Mouse (Mus musculus) MEL-GATA-1-ER (cell line): ENCODE measurements around the gene C3ar1.
A peak's percentile ranks its signal among the peaks of the same experiment; 100 is the strongest.

Experiments used
- DNase-seq: peaks from one replicate; pipeline ENCODE4 v3.0.0-alpha.2; 2012; ENCODE audit warnings: low read depth; ENCODE audit errors: extremely low read depth

The C3ar1 gene

GRCm38 (mm10) chr6:122828086-122828485 is 27.9 kb downstream of the C3ar1 start:
- no peak for DNase-seq

GRCm38 (mm10) chr6:122825923-122826742 is 29.8 kb downstream of the C3ar1 start:
- DNase-seq, result peak; percentile 78

DNA sequence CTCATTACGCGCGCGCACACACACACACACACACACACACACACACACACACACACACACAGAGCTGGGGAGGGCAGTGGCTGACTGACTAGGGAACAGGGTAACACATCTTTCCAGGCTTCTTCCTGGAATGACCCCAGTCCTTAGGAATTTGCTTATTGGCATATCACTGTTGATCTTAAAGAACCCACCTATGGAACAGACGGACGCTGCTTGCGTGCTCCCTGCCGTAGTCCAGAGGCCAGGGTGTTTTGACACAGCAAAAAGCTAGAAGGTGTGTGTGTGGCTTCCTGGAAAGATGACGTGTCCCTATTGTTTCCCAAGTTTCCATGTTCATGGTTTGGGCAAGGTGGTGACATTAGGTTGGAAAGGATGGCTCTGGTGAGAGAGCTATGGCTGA is 30.8 kb downstream of the C3ar1 start:
- no peak for DNase-seq

DNA sequence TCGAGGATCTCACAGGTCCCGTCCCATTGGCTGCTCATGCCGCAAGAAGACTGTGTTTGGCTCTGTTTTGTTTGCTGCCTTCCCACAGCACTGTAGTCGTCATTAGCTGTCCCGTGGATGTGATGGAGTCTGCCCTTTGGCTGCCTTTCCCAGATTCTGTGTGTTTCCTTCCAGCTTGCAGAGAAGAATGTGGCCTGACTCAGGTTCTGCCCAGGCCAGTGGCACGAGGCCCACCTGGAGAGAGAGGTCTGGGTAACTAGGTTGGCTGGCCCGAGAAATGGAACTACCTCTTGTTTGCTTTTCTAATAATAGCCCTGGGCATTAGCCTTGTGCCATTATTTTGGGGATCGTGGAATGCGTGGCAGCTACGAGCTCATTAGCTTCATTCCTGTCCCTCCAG is 31.9 kb downstream of the C3ar1 start:
- no peak for DNase-seq

DNA sequence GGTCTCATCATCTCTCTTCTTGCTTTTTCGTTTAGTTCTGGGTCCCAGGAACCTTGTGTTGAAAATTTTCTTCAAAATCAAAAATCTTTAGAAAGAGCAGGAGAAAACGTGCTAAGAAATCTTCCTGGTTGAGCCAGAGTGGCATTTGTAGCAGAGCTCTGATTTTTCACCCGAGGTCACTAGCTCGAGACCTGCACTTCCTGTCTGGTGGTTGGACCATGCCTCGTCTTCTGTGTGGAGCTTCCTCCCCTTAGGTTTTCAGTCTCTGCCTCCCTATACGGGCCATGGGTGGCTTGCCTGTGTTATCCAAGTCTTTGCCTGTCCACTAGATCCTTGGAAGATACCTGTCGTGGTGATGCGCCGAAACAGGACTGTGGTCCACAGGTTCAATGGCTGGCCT is 34.1 kb downstream of the C3ar1 start:
- DNase-seq, result no peak

GRCm38 (mm10) chr6:122820799-122821650 is 34.9 kb downstream of the C3ar1 start:
- no peak for DNase-seq

DNA sequence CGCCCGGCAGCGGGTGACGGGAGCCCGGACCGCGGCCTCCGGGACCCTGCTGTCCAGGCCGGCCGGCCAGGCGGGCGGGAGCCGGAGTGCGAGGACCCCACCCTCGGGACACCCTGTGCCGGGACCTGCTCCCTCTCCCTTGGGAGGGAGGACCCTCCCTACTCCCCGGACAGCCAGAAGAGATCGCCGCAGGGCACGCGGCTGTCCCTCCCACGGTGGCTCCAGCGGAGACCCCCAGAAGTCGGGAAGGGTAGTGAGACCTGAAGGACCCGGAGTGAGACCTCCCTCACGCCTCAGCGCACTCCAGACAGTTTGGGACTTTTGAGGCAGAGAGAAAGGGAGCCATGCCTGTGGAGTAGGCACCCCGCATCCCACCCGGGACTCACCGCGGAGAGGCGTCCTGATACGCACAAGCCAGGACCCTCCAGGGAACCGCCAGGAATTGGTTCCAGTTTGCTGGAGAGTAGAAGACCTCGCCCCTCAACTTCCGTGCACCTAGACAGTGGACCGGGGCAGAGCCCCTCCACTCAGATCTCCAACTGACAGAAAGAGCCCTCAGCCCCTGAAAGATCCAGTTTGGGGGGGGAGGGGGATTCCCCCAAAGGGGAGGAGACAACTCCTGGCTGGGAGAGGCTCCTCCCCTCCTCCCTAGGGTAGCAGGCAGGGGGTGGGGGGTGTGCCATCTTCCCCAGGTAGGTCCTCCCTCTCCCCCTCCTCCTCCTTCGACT is 35.7 kb downstream of the C3ar1 start:
- DNase-seq, result no peak

GRCm38 (mm10) chr6:122819306-122820070 is 36.5 kb downstream of the C3ar1 start, which contains the start of gene Foxj2:
Foxj2 (plus strand) TSS chr6:122819914.
- DNase-seq, result no peak

DNA sequence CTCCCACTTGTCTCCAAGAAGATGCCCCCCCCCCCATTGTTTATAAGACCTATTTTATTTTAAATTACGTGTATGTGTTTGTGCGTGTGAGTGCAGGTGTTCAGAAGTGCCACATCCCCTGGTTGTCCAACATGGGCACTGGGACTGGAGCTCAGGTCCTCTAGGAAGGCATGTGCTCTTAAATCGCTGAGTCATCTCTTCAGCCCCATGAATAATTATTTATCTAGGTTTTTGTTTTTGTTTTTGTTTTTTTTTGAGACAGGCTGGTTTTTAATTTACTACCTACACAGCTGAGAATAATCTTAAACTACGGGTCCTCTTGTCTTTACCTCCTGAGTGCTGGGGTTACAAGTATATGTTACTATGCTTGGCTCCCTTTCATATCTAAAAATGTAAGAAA is 42.3 kb downstream of the C3ar1 start:
- DNase-seq, result no peak

- no peak for DNase-seq
These were observed 43.2 kb downstream of the C3ar1 start for GRCm38 (mm10) chr6:122812716-122813115.

DNA sequence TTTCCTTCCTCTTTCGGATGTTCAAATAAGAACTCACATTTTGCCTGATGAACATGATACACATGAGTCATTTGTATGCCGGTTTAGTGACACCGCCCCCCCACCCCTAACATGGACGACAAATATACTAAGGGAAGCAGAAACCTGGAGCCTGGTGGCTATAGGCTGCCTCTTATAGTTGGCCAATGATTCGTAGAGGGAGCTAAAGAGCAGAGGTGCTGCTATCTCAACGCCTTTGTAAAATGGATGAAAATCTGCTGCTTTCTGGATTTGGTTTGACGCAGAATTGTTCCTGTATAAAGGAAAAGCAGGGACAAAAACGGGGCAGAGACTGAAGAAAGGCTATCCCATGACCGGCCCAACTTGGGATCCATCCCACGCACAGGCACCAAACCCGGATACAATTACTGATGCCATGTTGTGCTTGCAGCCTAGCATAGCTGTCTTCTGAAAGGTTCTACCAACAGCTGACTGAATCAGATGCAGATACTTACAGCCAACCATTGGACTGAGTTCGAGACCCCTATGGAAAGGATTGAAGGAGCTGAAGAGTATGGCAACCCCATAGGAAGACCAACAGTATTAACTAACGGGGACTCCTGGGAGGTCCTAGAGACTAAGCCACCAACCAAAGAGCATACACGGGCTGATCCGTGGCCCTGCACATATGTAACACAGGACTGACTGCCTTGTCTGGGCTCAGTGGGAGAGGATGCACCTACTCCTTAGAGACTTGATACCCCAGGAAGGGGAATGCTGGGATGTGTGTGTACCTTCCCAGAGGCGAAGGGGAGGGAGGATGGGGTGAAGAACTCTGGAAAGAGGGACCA is 44.0 kb downstream of the C3ar1 start:
- DNase-seq, result peak; percentile 58

DNA sequence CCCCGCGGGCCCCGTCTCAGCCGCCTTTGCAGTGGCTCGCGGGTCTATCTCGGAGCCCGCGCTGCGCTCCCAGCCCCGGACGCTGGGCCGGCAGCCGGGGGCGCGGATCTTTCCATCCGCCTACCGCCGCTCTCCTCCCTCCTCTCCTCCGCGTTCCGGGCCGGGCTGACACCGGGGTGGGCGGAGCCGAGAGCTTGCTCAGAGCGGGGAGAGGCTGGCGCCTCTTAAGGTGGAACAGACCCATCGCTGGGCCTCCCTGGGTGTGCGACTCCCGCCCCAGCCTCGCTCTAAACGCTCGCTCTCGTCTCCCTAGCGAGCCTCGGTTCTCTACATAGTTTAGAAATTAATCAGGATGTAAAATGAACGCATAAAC is 44.7 kb downstream of the C3ar1 start:
- peak; percentile 71 for DNase-seq

DNA sequence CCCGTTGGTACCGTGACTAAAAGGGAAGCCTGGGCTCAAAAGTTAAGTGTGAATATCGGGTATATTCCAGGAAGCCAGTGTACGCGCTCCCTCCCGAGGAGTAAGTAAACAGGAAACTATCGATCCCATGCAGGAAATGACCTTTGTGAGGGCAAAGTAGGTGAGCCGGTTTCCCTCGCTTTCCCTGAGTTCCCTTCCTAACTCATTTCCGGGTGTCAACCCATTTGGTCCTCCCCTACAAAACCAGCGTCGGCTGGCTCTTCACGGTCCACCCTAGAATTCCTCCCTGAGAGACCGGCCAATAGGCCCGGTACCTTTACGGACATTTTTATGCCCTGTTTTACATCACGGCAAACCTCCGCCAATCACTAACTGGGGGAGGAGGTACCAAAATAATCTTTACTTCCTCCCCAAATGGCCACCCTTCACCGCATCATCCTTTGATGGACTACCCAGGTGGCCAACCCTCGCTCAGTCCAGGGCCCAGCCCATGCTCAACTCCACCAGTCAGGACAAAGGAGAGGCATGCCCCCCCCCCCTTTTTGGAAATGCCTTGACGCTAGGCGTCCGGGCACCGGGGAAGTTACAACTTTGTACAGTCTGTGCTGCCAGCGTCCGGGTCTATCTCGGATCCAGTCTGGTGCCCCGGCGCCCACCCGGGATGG is 45.2 kb downstream of the C3ar1 start:
- peak; percentile 99 for DNase-seq

DNA sequence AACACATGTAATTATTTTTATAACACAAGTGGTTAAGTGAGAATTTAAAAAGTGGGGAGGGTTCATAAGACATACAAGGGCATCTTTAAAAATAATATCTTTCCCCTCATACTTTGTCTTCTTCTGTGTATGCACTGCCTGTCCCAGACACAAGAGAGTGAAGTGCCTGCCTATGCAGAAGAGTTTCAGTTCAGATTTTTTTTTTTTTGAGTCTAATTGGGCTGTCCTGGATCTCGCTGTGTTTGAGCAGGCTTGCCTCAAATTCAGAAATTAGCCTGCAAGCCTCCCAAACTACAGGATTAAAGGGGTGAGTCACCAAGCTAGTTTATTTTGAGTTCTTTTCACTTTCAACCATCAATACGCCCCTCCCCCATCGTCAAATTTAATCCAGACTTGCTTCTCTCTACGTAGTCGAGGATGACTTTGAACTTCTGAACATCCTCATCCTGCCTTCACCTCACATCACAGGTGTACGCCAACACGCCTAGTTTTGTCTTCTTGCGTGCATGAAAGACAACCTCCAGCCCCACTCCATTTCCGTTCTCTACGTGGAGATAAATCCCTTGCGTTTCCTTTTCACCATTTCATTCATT is 45.8 kb downstream of the C3ar1 start:
- no peak for DNase-seq

- peak; percentile 92 for DNase-seq
These were observed 51.5 kb downstream of the C3ar1 start for GRCm38 (mm10) chr6:122804418-122804817.

- DNase-seq, result peak; percentile 64
These were observed 54.0 kb downstream of the C3ar1 start for GRCm38 (mm10) chr6:122801801-122802514.

GRCm38 (mm10) chr6:122801301-122801800 is 54.6 kb downstream of the C3ar1 start, which contains the start of gene Slc2a3:
Slc2a3 (minus strand) TSS chr6:122801640.
- no peak for DNase-seq

DNA sequence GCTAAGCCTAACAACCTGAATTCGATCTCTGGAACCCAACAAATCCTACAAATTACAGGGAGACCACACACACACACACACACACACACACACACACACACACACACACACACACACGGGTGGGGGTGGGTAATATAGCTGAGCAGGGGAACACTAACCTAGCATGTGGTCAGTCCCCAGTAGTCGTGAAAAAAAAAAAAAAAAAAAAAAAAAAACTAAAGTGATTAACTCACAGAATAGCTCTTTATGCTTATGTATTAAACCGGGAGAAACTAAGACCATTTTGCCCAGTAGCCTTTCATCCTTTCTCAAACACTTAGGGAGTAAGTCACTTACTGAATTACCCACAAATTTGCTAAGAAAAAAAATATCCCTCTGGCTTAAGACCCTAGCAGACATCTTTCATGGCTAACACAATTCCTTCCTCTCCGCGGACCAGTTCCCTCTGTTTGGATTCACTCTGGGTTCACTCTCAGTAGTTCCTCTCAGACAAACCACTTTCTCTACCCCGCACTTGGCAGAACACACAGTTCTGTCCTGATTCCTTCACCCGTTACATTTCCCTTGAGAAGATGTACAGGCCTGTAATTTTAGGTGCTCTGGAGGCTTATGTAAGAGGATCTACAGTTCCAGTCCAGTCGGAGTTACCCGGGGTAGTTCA is 55.2 kb downstream of the C3ar1 start:
- DNase-seq, result peak; percentile 71
